Mouse (Mus musculus): ENCODE results near the gene Dgkq. TPM values are rescaled to one million over a fixed set of nuclear protein-coding genes. Genes with fewer than 3 reads are reported as not detected.

Gene Dgkq
- total RNA-seq, 2 experiments from 2014 or later, result 54.1 to 55.0 TPM

- no peak for DNase-seq (ENCODE audit: low spot score in 2 of 2)
These were observed 21.7 kb upstream of the Dgkq start for GRCm38 (mm10) chr5:108691152-108691551.

- DNase-seq (ENCODE audit: low spot score in 2 of 2), result peak in 1 of 2 experiments; percentile 58
These were observed 19.6 kb upstream of the Dgkq start for GRCm38 (mm10) chr5:108689091-108689490.

- no peak for DNase-seq (ENCODE audit: low spot score in 2 of 2)
These were observed 11.4 kb upstream of the Dgkq start for GRCm38 (mm10) chr5:108680871-108681270.

GRCm38 (mm10) chr5:108679909-108680308, 10.4 kb upstream of the Dgkq start:
- DNase-seq (ENCODE audit: low spot score in 2 of 2), result no peak

GRCm38 (mm10) chr5:108678296-108678854, 8.9 kb upstream of the Dgkq start:
- DNase-seq (ENCODE audit: low spot score in 2 of 2), result no peak

- peak; percentile 79 to 85 for DNase-seq (ENCODE audit: low spot score in 2 of 2)
These were observed 8.3 kb upstream of the Dgkq start for GRCm38 (mm10) chr5:108677605-108678295.

GRCm38 (mm10) chr5:108676772-108677498, 7.5 kb upstream of the Dgkq start:
- no peak for DNase-seq (ENCODE audit: low spot score in 2 of 2)

GRCm38 (mm10) chr5:108675251-108675816, 5.9 kb upstream of the Dgkq start, which contains the start of gene Slc26a1:
TSS of gene Slc26a1 (minus strand) at chr5:108675569.
- DNase-seq (ENCODE audit: low spot score in 2 of 2), result no peak

- DNase-seq (ENCODE audit: low spot score in 2 of 2), result no peak
These were observed 5.2 kb upstream of the Dgkq start for GRCm38 (mm10) chr5:108674624-108675023.

- no peak for DNase-seq (ENCODE audit: low spot score in 2 of 2)
These were observed 2.3 kb upstream of the Dgkq start for GRCm38 (mm10) chr5:108671757-108672156.

- DNase-seq (ENCODE audit: low spot score in 2 of 2), result peak in 1 of 2 experiments; percentile 41
These were observed 1.3 kb upstream of the Dgkq start for GRCm38 (mm10) chr5:108670785-108671184.

GRCm38 (mm10) chr5:108669986-108670385, 514 bp upstream of the Dgkq start:
- no peak for DNase-seq (ENCODE audit: low spot score in 2 of 2)

GRCm38 (mm10) chr5:108668387-108668932, 1.0 kb downstream of the Dgkq start:
- DNase-seq (ENCODE audit: low spot score in 2 of 2), result no peak

- DNase-seq (ENCODE audit: low spot score in 2 of 2), result no peak
These were observed 2.1 kb downstream of the Dgkq start for GRCm38 (mm10) chr5:108667370-108667769.

GRCm38 (mm10) chr5:108665066-108665465, 4.4 kb downstream of the Dgkq start:
- DNase-seq (ENCODE audit: low spot score in 2 of 2), result no peak

- DNase-seq (ENCODE audit: low spot score in 2 of 2), result no peak
These were observed 6.7 kb downstream of the Dgkq start for GRCm38 (mm10) chr5:108662772-108663171.

GRCm38 (mm10) chr5:108660632-108661268, 8.7 kb downstream of the Dgkq start:
- DNase-seq (ENCODE audit: low spot score in 2 of 2), result peak; percentile 86 to 92

GRCm38 (mm10) chr5:108659698-108660631, 9.5 kb downstream of the Dgkq start, which contains the start of gene Idua:
TSS of gene Idua (plus strand) at chr5:108660331.
- no peak for DNase-seq (ENCODE audit: low spot score in 2 of 2)

GRCm38 (mm10) chr5:108658611-108659010, 10.9 kb downstream of the Dgkq start:
- no peak for DNase-seq (ENCODE audit: low spot score in 2 of 2)

GRCm38 (mm10) chr5:108657406-108657805, 12.1 kb downstream of the Dgkq start:
- DNase-seq (ENCODE audit: low spot score in 2 of 2), result no peak

All from layer of hippocampus, postnatal 14 days (tissue).